Mouse (Mus musculus) cerebellum, adult 8-10 months (tissue): ENCODE measurements around the gene Bet1.

Experiments
- DNase-seq: peaks from one replicate; pipeline ENCODE4 v3.0.0; 2022

Bet1 gene

DNA sequence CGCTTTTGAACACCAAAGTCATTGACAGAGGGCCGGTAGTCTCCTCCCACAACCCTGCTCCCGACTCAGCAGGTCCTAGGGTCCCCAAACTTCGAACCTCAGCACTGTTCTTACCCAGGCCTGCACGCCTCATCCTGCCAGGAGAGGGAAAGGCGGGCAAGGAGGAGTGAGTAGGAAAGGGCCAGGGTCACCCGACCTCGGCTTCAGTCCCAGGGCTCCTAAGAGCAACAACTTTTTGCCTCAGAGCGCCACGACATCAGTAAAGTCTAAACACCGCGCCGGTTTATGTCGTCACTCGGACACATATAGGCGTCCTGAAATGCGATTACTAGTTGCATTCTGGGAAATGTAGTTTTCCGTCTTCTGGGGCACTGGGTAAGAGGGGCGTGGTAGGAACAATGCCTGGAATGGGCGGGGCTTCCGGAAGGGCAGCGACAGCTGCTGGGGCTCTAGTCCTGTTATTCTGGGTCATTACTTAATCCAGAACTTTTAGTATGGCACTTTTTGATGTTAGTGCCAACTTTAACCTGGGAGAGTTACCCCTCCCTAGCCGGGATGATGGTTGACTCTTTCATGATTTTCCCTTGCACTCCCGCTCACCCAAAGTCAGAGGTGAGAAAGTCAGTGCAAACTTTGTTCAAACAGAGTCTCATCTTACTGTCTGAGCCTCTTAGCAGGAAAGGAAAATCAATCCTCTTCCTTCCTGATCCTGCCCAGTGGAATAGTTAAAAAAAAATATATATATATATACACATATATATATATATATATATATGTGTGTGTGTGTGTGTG lies at the start of gene Bet1:
Bet1 (minus strand) TSS at position 310 of the 792 bp plus-strand sequence.
- DNase-seq: peak; percentile 72

- no peak for DNase-seq
Measured at GRCm38 (mm10) chr6:4132239-4132638, 45.5 kb upstream of the Bet1 start.

- DNase-seq: no peak
Measured at GRCm38 (mm10) chr6:4131149-4131548, 44.4 kb upstream of the Bet1 start.

GRCm38 (mm10) chr6:4118611-4119010 lies 31.8 kb upstream of the Bet1 start:
- no peak for DNase-seq

DNA sequence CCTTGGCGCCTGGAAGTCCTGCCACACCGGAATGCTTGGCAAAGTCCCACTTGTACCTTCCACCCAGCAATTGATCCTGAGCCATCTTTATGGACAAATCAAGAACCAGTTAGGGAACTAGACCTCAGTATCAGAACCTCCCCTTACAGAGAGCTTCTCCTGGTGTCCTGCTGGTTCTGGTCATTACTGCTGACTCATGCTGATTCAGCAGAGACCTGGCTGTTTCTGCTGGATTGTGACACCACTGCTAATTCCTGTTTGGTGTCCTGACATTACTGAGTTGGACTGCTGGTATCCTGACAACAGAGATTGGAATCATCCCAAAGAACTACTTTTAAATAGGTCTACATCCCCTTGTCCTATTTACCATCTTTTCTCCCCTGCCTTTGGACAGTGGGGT lies 3.7 kb upstream of the Bet1 start:
- DNase-seq: no peak

DNA sequence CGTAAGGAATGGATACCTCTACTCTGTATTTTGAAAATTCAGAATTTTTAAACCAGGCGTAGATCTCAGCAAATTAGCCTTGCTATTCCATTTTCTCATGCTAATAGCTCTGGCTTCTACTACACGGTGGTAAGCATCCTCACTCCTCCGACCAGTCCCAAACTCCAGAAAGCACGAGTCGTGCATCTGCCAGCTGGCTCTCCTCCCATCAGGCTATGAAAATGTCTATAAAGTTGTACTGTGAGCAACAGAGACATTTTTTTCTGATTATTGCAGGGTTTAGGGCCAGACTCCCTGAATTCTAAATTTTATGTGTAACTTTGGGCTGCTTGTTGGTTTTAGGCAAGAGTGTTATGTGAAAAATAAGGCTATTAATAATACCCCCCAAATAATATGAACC lies 14.5 kb downstream of the Bet1 start:
- no peak for DNase-seq

DNA sequence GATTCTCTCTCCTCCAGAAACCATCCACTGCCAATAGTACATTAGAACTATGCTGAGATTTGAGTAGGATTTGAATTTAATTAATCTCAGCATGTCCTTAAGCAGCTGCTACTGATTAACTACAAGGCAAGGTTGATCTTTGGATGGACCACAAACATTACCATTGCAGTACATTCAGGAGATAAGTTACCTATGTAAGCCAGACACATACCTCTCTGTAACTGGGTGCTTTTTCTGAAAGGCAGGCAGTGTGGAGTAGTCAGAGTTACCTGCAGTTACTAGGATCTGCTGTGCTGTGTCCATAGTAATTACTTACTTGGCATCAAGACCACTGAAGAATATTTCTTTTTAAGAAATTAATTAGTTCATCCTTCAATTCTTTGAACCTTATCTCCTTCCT lies 17.1 kb downstream of the Bet1 start:
- DNase-seq: no peak

- no peak for DNase-seq
Measured at GRCm38 (mm10) chr6:4054387-4054786, 32.4 kb downstream of the Bet1 start.

DNA sequence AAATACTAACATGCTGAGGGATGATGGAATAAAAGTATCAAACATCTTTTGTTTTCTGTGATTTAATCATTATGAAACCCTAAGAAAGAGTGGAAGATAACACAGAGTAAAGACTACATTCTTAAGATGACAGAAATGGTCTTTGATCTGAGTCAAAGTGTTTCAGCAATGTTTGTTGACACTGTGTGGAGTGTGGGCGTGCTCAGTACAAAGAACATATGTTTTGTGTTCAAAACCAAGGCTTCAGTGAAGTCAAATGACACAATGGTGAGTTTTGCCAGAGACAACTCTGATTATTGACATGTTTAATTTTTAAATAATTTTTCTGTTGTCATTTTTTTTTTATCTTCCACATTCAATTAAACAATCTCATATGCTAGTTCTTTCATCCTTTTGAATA lies 33.9 kb downstream of the Bet1 start:
- no peak for DNase-seq

DNA sequence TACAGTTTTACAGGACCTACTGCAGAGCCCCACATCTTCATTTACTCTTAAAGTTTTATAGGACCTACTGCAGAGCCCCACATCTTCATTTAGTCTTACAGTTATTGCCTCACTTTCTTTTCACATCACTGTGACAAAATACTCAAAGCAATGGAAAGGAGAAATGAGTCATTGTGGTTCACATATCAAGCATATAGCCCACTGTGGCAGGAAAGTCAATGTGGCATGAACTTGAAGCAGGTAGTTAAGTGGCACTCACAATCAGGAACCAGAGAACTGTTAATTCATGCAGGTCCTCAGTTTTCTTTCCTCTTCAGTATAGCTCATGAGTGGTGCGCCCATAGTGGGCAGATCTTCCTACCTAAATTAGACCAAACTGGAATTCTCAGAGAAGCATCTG lies 39.6 kb downstream of the Bet1 start:
- no peak for DNase-seq

- no peak for DNase-seq
Measured at GRCm38 (mm10) chr6:4041821-4042220, 45.0 kb downstream of the Bet1 start.

GRCm38 (mm10) chr6:4030956-4031355 lies 55.8 kb downstream of the Bet1 start:
- no peak for DNase-seq
